Mouse (Mus musculus) CD4-positive, CD25-positive, alpha-beta regulatory T cell, adult 2 months (primary cell): ENCODE measurements around the gene Dtx3.
"Not testable (repeated sequence)": the region's sequence is repeated elsewhere in the genome, so short reads cannot be mapped to it uniquely, and the experiment has no call there.

Experiments
- DNase-seq: peaks from one replicate; pipeline ENCODE4 v3.0.0-alpha.2; 2012; ENCODE audit warnings: low read depth, low spot score

The Dtx3 gene

GRCm38 (mm10) chr10:127204589-127204988, 9.1 kb upstream of the Dtx3 start:
- DNase-seq = no peak

- no peak for DNase-seq
These were observed 7.6 kb upstream of the Dtx3 start for GRCm38 (mm10) chr10:127203106-127203505.

- no peak for DNase-seq
These were observed 4.8 kb upstream of the Dtx3 start for GRCm38 (mm10) chr10:127200279-127200678.

GRCm38 (mm10) chr10:127199474-127199873, 3.9 kb upstream of the Dtx3 start:
- no peak for DNase-seq

- no peak for DNase-seq
These were observed 3.5 kb upstream of the Dtx3 start for GRCm38 (mm10) chr10:127199068-127199467.

- DNase-seq = no peak
These were observed 3.0 kb upstream of the Dtx3 start for GRCm38 (mm10) chr10:127198492-127198891.

- DNase-seq = no peak
These were observed 2.1 kb upstream of the Dtx3 start for GRCm38 (mm10) chr10:127197505-127198110.

GRCm38 (mm10) chr10:127197104-127197503, 1.6 kb upstream of the Dtx3 start:
- no peak for DNase-seq

GRCm38 (mm10) chr10:127196392-127196791, 864 bp upstream of the Dtx3 start:
- DNase-seq = no peak

GRCm38 (mm10) chr10:127194428-127195327, 850 bp downstream of the Dtx3 start:
- DNase-seq = peak; percentile 39

GRCm38 (mm10) chr10:127193011-127193410, 2.5 kb downstream of the Dtx3 start:
- no peak for DNase-seq

GRCm38 (mm10) chr10:127192057-127192328, 3.5 kb downstream of the Dtx3 start:
- DNase-seq = not testable (repeated sequence)

- no peak for DNase-seq
These were observed 4.1 kb downstream of the Dtx3 start for GRCm38 (mm10) chr10:127191191-127192056.

- peak; percentile 2 for DNase-seq
These were observed 4.9 kb downstream of the Dtx3 start for GRCm38 (mm10) chr10:127190398-127191190.

- peak; percentile 13 for DNase-seq
These were observed 5.7 kb downstream of the Dtx3 start, which contains the start of gene Arhgef25 for GRCm38 (mm10) chr10:127189651-127190381. Gene Arhgef25, minus strand, starts transcription at chr10:127190083.

- peak; percentile 51 for DNase-seq
These were observed 6.3 kb downstream of the Dtx3 start for GRCm38 (mm10) chr10:127189116-127189650.

GRCm38 (mm10) chr10:127188465-127189115, 6.9 kb downstream of the Dtx3 start:
- peak; percentile 53 for DNase-seq

GRCm38 (mm10) chr10:127188079-127188453, 7.5 kb downstream of the Dtx3 start:
- no peak for DNase-seq

GRCm38 (mm10) chr10:127187371-127188078, 8.0 kb downstream of the Dtx3 start:
- DNase-seq = peak; percentile 2
